Mouse (Mus musculus) kidney, adult 11 months (tissue): Measurements from ENCODE around the gene Zdhhc9.

ENCODE experiments used
- DNase-seq: peaks from one replicate; pipeline ENCODE4 v3.0.0; 2022

Gene Zdhhc9

GRCm38 (mm10) chrX:48169892-48170291 lies 38.8 kb downstream of the Zdhhc9 start:
- no peak for DNase-seq

DNA sequence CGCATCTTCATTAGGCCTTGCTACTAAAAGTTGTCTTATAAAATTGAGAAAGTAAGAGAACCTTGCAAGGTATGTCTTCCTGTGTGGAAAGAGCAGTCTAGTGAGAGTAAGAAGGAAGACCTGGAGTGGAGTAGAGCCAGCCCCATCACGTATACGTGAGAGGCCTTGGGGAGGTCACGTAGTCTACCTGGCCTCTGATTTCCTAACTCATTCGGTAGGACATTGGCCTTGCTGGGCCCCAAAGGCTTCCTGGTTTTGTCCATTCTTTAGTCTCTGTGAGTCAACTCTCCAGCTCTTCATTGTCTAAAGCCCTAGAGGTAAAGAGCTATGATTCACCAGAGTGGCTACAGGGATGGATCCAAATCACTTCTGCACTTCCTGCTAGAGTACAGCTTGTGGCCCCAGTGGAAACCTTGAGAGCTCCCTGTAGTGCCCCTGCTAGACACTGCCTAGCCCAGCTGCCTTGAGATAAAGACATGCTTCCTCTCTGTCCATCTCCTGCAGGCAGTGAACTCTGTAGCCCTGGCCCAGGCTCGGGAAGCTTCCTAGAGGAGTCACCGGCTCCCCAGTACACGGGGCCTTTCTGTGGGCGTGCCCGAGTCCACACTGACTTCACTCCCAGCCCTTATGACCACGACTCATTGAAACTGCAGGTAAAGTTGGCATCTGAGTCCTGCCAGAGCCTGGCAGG lies 50.3 kb downstream of the Zdhhc9 start:
- no peak for DNase-seq

DNA sequence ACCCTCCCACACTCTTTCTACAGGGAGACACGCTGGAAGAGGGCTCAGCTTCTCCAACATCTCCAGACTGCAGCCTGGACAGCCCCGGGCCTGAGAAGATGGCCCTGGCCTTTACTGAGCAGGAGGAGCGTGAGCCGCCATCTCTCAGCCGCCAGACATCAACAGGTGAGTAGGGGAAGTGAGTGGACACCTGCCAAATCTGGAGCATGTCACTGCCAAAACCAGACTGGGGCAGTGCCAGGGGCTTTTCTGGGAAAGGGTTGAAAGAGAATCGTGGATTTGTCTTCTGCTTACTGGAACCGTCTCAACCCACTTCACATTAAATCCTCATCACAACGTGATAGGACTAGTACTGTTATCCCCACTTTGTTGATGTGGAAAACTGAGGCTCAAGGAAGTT lies 51.3 kb downstream of the Zdhhc9 start:
- DNase-seq, result no peak

- no peak for DNase-seq
Observed at GRCm38 (mm10) chrX:48155489-48155888, 53.2 kb downstream of the Zdhhc9 start.

- no peak for DNase-seq
Observed at GRCm38 (mm10) chrX:48153949-48154348, 54.7 kb downstream of the Zdhhc9 start.

DNA sequence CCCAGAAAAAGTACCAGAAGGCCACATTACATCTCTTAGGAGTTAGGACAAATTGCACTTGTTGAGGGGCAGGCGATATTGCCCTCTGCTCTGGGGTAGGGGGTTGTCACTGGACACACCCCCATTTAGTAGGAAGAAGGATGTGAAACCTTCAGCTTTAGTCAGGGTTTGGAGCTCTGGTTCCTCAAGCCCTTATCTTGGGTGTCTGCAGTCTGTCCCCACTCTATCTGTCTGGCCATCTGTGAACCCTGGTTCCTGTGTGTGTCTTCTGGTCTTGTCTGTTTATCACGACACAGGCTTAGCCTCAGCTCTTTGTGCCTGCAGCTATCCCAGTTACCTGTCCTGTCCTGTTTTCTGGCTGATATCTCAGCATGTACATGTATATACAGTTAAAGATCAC lies 55.3 kb downstream of the Zdhhc9 start:
- no peak for DNase-seq

DNA sequence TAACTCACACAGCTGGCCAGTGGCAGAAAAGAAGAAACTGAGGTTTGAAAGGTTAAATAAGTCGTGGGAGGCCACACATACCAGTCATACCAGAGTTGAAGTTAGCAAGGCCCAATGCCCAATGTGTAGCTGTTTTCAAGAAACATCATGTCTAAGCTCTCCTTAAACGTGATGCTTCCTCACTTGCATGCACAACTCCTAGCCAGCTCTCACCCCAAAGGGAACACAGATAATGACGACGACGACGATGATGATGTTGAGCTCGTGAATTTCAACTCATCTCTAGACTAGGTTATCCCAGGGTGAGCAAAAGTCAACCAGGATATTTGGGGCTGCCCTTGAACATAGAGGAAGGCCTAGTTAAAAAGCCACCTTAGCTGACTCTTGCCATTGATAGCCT lies 56.6 kb downstream of the Zdhhc9 start:
- DNase-seq, result no peak

DNA sequence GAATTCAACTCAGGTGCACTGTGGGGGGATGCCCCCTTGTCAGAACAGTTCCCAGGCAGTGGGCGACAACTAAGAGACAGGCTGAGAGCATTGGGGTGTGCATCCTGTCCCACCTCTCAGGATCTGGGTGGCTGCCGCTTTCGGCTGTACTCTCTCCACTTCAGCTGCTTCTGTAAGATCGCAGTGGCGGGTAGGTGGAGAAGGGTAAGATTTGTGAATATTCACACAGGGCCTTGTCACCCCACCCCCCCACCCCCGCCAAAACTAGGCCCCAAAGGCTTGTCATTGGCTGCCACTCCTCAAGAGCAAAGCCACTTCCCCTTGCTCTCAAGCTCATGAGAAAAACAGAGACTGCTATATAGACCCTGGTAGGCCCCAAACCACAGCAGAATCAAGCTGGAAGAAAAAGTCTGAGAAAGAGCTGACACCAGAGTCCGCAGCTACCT lies 60.9 kb downstream of the Zdhhc9 start:
- no peak for DNase-seq

DNA sequence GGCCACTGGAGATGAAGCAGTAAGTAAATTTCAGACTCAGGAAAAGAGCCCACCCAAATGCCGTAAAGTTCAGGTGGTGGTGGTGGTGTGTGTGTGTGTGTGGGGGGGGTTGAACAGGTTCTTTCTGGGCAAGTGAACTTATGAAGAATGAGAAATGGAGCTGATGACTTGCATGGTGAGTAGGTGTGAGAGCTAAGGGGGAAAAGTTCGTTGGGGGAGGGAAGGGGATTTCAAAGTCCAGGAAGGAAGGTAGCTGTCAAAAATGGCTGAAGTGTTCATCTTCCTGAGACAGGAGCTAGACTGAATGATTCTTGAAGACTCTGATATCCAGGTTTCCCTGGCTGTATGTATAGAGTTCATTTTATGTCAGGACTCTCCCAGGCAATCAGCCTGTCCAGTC lies 61.5 kb downstream of the Zdhhc9 start:
- DNase-seq, result no peak

- DNase-seq, result no peak
Observed at GRCm38 (mm10) chrX:48146262-48146661, 62.4 kb downstream of the Zdhhc9 start, which contains the start of gene Sash3. TSS of gene Sash3 (plus strand) at chrX:48146436.

GRCm38 (mm10) chrX:48143415-48144335 lies 65.0 kb downstream of the Zdhhc9 start:
- DNase-seq, result peak; percentile 14

DNA sequence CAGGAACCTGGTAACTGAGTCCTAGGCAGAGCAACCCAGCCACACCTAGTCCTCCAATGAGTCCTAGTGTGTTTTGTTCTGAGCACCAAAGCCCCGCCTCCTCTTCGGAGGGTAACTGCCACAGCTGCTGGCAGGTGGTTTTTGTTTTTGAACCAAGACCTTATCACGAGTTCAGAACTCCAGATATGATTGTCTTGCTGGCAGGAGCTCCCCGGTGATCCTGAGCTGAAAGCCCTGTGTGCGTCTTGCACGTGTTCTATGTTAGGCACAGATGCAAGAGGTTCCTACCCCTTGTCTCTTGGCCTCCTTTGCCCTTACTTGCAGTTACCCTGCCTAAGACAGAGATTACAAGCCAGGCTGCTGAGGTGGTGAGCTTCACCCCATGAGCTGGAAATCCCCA lies 67.2 kb downstream of the Zdhhc9 start:
- no peak for DNase-seq

- no peak for DNase-seq
Observed at GRCm38 (mm10) chrX:48140286-48140877, 68.3 kb downstream of the Zdhhc9 start.

- no peak for DNase-seq
Observed at GRCm38 (mm10) chrX:48139368-48140285, 69.1 kb downstream of the Zdhhc9 start.

GRCm38 (mm10) chrX:48138539-48139275 lies 70.0 kb downstream of the Zdhhc9 start:
- no peak for DNase-seq

- no peak for DNase-seq
Observed at GRCm38 (mm10) chrX:48138011-48138410, 70.7 kb downstream of the Zdhhc9 start.

DNA sequence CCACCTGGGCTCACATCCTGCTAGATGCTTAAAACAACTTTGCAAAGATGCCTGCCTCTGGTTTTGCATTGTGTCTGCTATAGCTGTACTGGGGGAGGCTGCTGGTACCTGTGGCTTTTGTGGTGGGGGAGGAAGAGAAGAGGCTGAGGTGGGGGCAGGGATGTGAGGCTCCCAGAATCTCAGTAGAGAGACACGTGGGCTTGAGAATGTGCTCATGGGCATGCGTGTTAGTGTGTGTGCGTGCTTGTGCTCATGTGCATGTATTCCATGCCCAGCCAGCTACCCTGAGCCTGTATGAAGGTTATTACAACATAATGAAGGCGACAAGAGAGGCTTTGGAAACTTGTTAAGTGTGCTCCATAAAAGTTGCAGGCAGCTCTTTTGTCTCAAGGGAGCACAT lies 71.7 kb downstream of the Zdhhc9 start:
- DNase-seq, result no peak

GRCm38 (mm10) chrX:48129167-48129566 lies 79.5 kb downstream of the Zdhhc9 start:
- DNase-seq, result no peak

- no peak for DNase-seq
Observed at GRCm38 (mm10) chrX:48127502-48128218, 81.0 kb downstream of the Zdhhc9 start.

DNA sequence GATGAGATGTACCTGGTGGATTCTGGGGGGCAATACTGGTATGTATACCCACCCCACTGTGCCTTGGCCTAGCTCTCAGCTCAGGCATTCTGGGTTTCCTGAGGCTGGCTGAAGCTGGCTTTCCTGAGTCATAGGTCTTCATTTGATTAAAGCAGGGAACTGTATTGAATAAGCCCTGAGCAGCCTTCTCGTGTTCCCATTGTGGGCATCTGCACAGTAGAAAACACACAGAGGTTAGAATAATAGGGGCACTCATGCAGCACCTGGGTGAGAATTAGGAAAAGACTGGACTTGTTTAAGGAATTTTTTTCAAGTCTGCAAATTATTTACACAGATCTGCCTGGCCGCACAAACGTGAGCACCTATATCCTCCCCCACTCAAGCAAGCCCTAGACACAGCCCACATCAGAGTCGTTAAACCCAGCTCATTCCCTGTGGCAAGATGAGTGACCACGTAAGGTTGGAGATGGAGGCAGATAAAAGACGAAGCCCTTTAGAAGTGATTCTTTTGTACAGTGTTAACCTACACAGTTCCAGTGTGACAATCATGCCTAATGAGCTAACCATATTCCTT lies 81.7 kb downstream of the Zdhhc9 start:
- DNase-seq, result no peak
